ENCODE assay signal across 29 mouse cellular contexts in the genomic region with DNA sequence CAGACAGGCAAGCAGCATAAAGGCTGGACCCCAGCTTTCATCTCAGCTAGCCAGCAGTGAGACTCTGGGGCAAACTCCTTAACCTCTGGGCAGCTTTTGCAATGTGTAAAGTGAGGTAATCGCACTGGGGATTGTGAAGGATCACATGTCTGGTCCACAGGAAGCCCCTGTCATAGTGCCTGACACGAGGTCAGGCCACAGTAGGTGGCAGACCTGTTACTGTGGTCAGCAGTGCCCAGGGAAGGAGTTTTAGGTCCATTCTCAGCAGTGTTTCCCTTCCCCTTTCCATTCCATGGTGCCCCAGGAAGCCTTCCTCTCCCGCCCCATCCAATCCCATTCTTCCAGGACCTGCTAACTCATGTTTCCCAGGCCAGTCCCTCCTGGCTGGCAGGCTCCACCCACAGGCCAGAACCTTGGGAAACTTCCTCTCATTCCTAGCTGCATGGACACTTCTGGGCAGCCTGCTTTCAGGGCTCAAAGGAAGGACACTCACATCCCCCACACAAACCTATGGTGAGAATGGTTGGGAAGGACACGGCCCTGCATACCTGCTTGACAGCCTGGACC. TPM values are rescaled to one million over a fixed set of nuclear protein-coding genes. Genes with fewer than 3 reads are reported as not detected.
DNase-seq lines count a peak whose midpoint lies in the region; ATAC-seq lines count a peak whose summit lies in the region.
"Had no signal": no experiment of that assay in that cellular context is flagged by ENCODE, and none has a peak within 500 bp of the region (broad histone marks: within the 10 kb centered on the region; RNA-seq: fewer than 3 reads in every experiment).

No protein-coding gene starts in this region.

- H3K36me3 ChIP-seq in liver, embryonic 13.5 days: no peaks in the 10 kb centered on the region
- H3K36me3 ChIP-seq in liver, embryonic 12.5 days: no peaks in the 10 kb centered on the region
- H3K36me3 ChIP-seq: embryonic facial prominence, embryonic 15.5 days; G1E; heart, embryonic 12.5 days; hindbrain, embryonic 10.5 days; intestine, embryonic 15.5 days; limb, embryonic 10.5 days; midbrain, embryonic 10.5 days; neural tube, embryonic 15.5 days had no signal

- 0 out of 2 replicates have a peak, but pooled peaks have one; percentile 11 for ATAC-seq in liver, embryonic 13.5 days (ENCODE audit: low read depth)
- no peak for ATAC-seq in liver, embryonic 12.5 days
- ATAC-seq in megakaryocyte progenitor cell, adult 5-6 weeks (replicated peaks; ENCODE audit: poor library complexity): peak; percentile 54
- ATAC-seq: activated CD4-positive, CD25-positive, alpha-beta regulatory T cell, adult 4 months; forebrain, embryonic 14.5 days; hindbrain, embryonic 16.5 days had no signal

- DNase-seq in embryo, embryonic 10 days (ENCODE audit: low spot score): peak; percentile 38
- no peak for DNase-seq in embryo, embryonic 9.5 days (ENCODE audit: extremely low spot score)
- no peak for DNase-seq in liver, embryonic 13.5 days
- peak; percentile 30 for DNase-seq in NIH3T3 (ENCODE audit: low read depth)
- DNase-seq in gastrocnemius, postnatal 36 days: no peak
- DNase-seq: B cell, adult 2 months; cerebellum, adult 11 months; cerebellum, adult 9-11 months; gastrocnemius, adult 2 months; heart, postnatal 10 days; kidney, postnatal 10 days; liver; lung, embryonic 14.5 days; lung, postnatal 36 days had no signal

- H3K4me2 ChIP-seq in liver, embryonic 13.5 days: no peak overlapping the region
- no peak overlapping the region for H3K4me2 ChIP-seq in liver, embryonic 12.5 days
- H3K4me2 ChIP-seq: heart, embryonic 12.5 days; lung, embryonic 14.5 days had no signal

- intact Hi-C loops in gastrocnemius, postnatal 36 days (cut with DNase I): no loop called here

- peaks cover 25% of the 10 kb centered on the region for H3K4me1 ChIP-seq in liver, embryonic 13.5 days (replicated peaks)
- H3K4me1 ChIP-seq in liver, embryonic 12.5 days: peaks cover 18% of the 10 kb centered on the region

- H3K9me3 ChIP-seq in liver, embryonic 13.5 days (replicated peaks): no peaks in the 10 kb centered on the region
- H3K9me3 ChIP-seq in liver, embryonic 12.5 days (replicated peaks): no peaks in the 10 kb centered on the region
- H3K9me3 ChIP-seq: embryonic facial prominence, embryonic 15.5 days; G1E; heart, embryonic 12.5 days; hindbrain, embryonic 10.5 days; intestine, embryonic 15.5 days; limb, embryonic 10.5 days; midbrain, embryonic 10.5 days; neural tube, embryonic 15.5 days had no signal

- H3K27ac ChIP-seq in liver, embryonic 13.5 days: no peak overlapping the region
- no peak overlapping the region for H3K27ac ChIP-seq in liver, embryonic 12.5 days
- H3K27ac ChIP-seq: embryonic facial prominence, embryonic 15.5 days; gastrocnemius, adult 2 months; hindbrain, embryonic 10.5 days; intestine, embryonic 15.5 days; limb, embryonic 10.5 days; midbrain, embryonic 10.5 days; neural tube, embryonic 15.5 days had no signal

- peaks cover 91% of the 10 kb centered on the region for H3K27me3 ChIP-seq in liver, embryonic 13.5 days
- H3K27me3 ChIP-seq in liver, embryonic 12.5 days (replicated peaks): peaks cover 92% of the 10 kb centered on the region
- H3K27me3 ChIP-seq: CH12.LX had no signal

- no peak overlapping the region for H3K4me3 ChIP-seq in liver, embryonic 13.5 days (replicated peaks)
- no peak overlapping the region for H3K4me3 ChIP-seq in liver, embryonic 12.5 days
- H3K4me3 ChIP-seq: embryonic facial prominence, embryonic 15.5 days; gastrocnemius, adult 2 months; heart, embryonic 12.5 days; hindbrain, embryonic 10.5 days; intestine, embryonic 15.5 days; limb, embryonic 10.5 days; neural tube, embryonic 15.5 days had no signal

- no peak overlapping the region for H3K9ac ChIP-seq in liver, embryonic 13.5 days
- no peak overlapping the region for H3K9ac ChIP-seq in liver, embryonic 12.5 days
- H3K9ac ChIP-seq: embryonic facial prominence, embryonic 15.5 days; intestine, embryonic 15.5 days; lung, embryonic 14.5 days; neural tube, embryonic 15.5 days had no signal

- WGBS in liver, embryonic 13.5 days (ENCODE audit: insufficient replicate concordance): 42% methylated on average over 4 of the region's 4 CpGs
- 48% methylated on average over 4 of the region's 4 CpGs for WGBS in liver, embryonic 12.5 days (ENCODE audit: insufficient replicate concordance)

RNA-seq across cellular contexts. Expression of a gene that starts 6.0 kb away (rescaled TPM):
- not detected in 2 replicates for polyA plus RNA-seq in liver, embryonic 13.5 days (2015; fragmentation: Nextera tagmentation; extraction: Ambion mirVana)
- 0.07 TPM in 1 of 2 replicates, not detected in the other for polyA plus RNA-seq in liver, embryonic 12.5 days (2016; fragmentation: Nextera tagmentation; extraction: Ambion mirVana)
- total RNA-seq in megakaryocyte progenitor cell, adult 5-6 weeks (2015): 0.61 and 0.89 TPM in 2 replicates
- 0.33 and 0.84 TPM in 2 replicates for total RNA-seq in megakaryocyte progenitor cell, adult 5-6 weeks (2017)
- total RNA-seq in gastrocnemius, postnatal 36 days (2021): not detected
- total RNA-seq: CH12.LX had no signal
- polyA plus RNA-seq: activated CD4-positive, CD25-positive, alpha-beta regulatory T cell, adult 4 months; G1E; hindbrain, embryonic 10.5 days; limb, embryonic 10.5 days; lung, embryonic 14.5 days; midbrain, embryonic 10.5 days; neural tube, embryonic 15.5 days; thymus, postnatal 0 days had no signal

RNA-seq across cellular contexts. Expression of a gene that starts 18.5 kb away (rescaled TPM):
- polyA plus RNA-seq in liver, embryonic 13.5 days (2015; fragmentation: Nextera tagmentation; extraction: Ambion mirVana): 1.6 and 1.7 TPM in 2 replicates
- 2.5 and 2.6 TPM in 2 replicates for polyA plus RNA-seq in liver, embryonic 12.5 days (2016; fragmentation: Nextera tagmentation; extraction: Ambion mirVana)
- total RNA-seq in megakaryocyte progenitor cell, adult 5-6 weeks (2015): 71.2 and 80.9 TPM in 2 replicates
- total RNA-seq in megakaryocyte progenitor cell, adult 5-6 weeks (2017): 61.1 and 70.4 TPM in 2 replicates
- under 1 TPM; 0.26 to 0.52 TPM for total RNA-seq in gastrocnemius, postnatal 36 days (2021)

RNA-seq across cellular contexts. Expression of a gene that starts 35.8 kb away (rescaled TPM):
- polyA plus RNA-seq in liver, embryonic 13.5 days (2015; fragmentation: Nextera tagmentation; extraction: Ambion mirVana): 18.4 and 19.1 TPM in 2 replicates
- polyA plus RNA-seq in liver, embryonic 12.5 days (2016; fragmentation: Nextera tagmentation; extraction: Ambion mirVana): 23.1 TPM in 2 replicates
- 27.9 and 29.6 TPM in 2 replicates for total RNA-seq in megakaryocyte progenitor cell, adult 5-6 weeks (2015)
- 17.9 and 20.3 TPM in 2 replicates for total RNA-seq in megakaryocyte progenitor cell, adult 5-6 weeks (2017)
- 1 to 10 TPM; 3.8 to 4.9 TPM for total RNA-seq in gastrocnemius, postnatal 36 days (2021)

RNA-seq across cellular contexts. Expression of a gene that starts 46.6 kb away (rescaled TPM):
- 0.65 and 1.0 TPM in 2 replicates for polyA plus RNA-seq in liver, embryonic 13.5 days (2015; fragmentation: Nextera tagmentation; extraction: Ambion mirVana)
- polyA plus RNA-seq in liver, embryonic 12.5 days (2016; fragmentation: Nextera tagmentation; extraction: Ambion mirVana): 1.4 and 1.9 TPM in 2 replicates
- 0.07 and 0.17 TPM in 2 replicates for total RNA-seq in megakaryocyte progenitor cell, adult 5-6 weeks (2015)
- 0.21 and 0.61 TPM in 2 replicates for total RNA-seq in megakaryocyte progenitor cell, adult 5-6 weeks (2017)
- under 1 TPM; 0.20 to 0.31 TPM for total RNA-seq in gastrocnemius, postnatal 36 days (2021)
- total RNA-seq: gastrocnemius, adult 2 months had no signal
- polyA plus RNA-seq: activated CD4-positive, CD25-positive, alpha-beta regulatory T cell, adult 4 months had no signal

RNA-seq across cellular contexts. Expression of a gene that starts 52.7 kb away (rescaled TPM):
- 0.20 and 0.23 TPM in 2 replicates for polyA plus RNA-seq in liver, embryonic 13.5 days (2015; fragmentation: Nextera tagmentation; extraction: Ambion mirVana)
- polyA plus RNA-seq in liver, embryonic 12.5 days (2016; fragmentation: Nextera tagmentation; extraction: Ambion mirVana): 0.36 and 0.39 TPM in 2 replicates
- 0.07 and 0.25 TPM in 2 replicates for total RNA-seq in megakaryocyte progenitor cell, adult 5-6 weeks (2015)
- 0.42 and 0.47 TPM in 2 replicates for total RNA-seq in megakaryocyte progenitor cell, adult 5-6 weeks (2017)
- total RNA-seq in gastrocnemius, postnatal 36 days (2021): 10 to 100 TPM; 13.8 to 15.4 TPM
- total RNA-seq: CH12.LX had no signal
- polyA plus RNA-seq: activated CD4-positive, CD25-positive, alpha-beta regulatory T cell, adult 4 months; G1E had no signal

Comparison
In these comparisons a context has a peak if more than half of its experiments do, and no peak if none do; other contexts are left out.
1. DNase-seq: peak in embryo, embryonic 10 days (single experiment) and NIH3T3 (single experiment); none in embryo, embryonic 9.5 days (single experiment), liver, embryonic 13.5 days (single experiment) and gastrocnemius, postnatal 36 days (0 of 2).
2. RNA of a gene that starts 18.5 kb away (total RNA-seq): 61.1 to 80.9 TPM in megakaryocyte progenitor cell, adult 5-6 weeks; 0.26 to 0.52 TPM in gastrocnemius, postnatal 36 days; every median in the first group is over 10 times any median in the second.